Mouse (Mus musculus): Measurements from ENCODE around the gene Atp2b2. TPM values are rescaled to one million over a fixed set of nuclear protein-coding genes. Genes with fewer than 3 reads are reported as not detected.

Gene Atp2b2
- total RNA-seq, 4 experiments from 2014 or later = 288 to 357 (median 324) TPM

GRCm38 (mm10) chr6:113799915-113800314 is 242.5 kb downstream of the Atp2b2 start:
- no peak for DNase-seq (ENCODE audit: low spot score in 2 of 2)

DNA sequence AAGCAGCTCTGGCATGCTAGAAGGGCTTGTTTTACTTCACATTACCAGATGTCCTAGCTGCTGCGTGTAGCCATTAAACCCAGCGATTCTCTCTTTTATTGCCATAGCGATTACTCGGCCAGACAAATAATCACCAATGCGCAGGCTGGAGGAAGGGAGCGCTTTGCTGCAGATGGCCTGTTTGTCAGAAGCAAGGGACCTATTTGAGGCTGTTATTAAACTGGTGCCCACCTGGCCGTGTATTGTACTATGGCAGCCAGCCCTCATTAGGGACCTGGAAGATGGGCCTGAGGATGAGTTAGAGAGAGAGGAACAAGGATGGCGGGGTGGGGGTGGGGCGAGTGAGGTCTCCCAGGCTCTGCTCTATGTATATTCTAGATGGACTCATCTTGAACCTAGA is 243.1 kb downstream of the Atp2b2 start:
- no peak for DNase-seq (ENCODE audit: low spot score in 2 of 2)

DNA sequence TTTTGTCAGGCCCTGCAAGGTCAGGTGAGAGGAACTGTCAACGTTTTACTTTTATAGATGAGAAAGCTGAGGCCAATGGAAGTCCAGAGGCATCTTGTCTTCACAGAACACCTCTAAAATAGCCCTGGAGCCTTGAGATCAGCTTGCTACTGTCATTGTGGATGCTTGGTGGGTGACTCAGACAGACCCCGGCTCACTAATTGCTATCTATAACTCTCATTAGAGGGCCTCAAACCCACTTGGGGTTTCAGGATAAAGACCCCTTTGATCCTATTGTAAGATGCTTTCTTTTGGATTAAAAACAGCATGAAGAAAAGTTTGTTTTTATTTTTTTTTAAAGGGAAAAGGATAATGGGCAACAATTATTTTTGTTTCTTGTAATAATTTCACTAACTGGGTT is 243.5 kb downstream of the Atp2b2 start:
- no peak for DNase-seq (ENCODE audit: low spot score in 2 of 2)

DNA sequence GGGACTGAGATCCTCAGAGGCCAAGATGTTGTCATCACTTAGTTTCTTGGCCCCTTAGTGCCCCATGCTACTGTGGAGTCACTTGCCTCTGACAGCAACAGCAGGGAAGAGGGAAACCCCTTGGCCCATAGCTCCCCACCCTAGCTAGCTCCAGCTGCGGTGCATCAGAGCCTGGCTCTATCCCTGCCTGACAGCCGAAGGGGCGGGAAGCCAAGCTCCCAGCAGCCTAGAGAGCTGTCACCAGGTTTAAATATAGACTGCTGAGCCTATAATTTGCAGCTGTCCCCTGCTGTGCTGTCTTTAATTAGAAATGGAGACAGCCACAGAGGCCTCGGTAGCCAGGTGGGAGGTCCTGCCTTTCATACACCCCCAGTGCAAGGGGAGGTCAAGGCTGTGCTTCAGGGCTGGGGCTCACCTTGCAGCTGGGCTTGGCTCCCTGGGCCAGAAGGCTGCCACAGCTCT is 247.1 kb downstream of the Atp2b2 start:
- DNase-seq (ENCODE audit: low spot score in 2 of 2) = no peak

DNA sequence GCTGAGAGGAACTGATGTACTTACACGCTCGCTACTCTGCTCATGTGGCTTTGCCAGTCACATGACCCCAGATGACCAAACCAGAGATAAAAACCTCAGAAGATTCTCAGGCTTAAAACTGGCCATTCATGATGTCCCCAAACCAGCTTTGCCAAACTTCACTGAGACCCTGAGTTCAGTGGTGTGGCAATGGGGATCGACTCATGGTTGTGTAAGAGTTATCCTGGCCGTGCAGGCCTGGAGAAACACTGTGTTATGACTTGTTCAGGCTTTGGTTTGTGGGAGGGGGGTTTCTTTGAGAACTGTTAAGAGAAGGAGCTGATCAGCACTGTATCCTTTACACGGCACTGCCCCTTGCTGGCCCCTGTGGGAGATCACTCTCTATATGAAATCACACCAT is 250.0 kb downstream of the Atp2b2 start:
- DNase-seq (ENCODE audit: low spot score in 2 of 2) = no peak

DNA sequence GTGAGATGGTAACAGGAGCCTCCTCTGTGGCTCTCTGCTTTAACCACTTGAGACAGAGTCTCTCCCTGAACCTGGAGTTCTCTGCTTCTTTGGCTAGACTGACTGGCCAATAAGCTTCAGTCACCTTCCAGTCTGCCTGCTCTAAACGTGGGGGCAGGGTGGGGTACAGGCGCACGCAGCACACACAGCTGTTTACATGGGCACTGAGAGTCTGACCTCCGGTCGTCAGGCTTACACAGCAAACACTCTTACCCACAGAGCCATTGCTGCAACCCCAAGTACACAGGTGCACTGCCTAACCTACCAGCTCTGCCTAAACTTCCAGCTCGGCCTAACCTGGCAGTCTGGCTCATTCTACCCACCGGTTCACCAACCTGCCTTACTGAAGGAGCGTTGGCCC is 251.4 kb downstream of the Atp2b2 start:
- DNase-seq (ENCODE audit: low spot score in 2 of 2) = no peak

- no peak for DNase-seq (ENCODE audit: low spot score in 2 of 2)
Measured at GRCm38 (mm10) chr6:113787459-113787968, 254.9 kb downstream of the Atp2b2 start.

DNA sequence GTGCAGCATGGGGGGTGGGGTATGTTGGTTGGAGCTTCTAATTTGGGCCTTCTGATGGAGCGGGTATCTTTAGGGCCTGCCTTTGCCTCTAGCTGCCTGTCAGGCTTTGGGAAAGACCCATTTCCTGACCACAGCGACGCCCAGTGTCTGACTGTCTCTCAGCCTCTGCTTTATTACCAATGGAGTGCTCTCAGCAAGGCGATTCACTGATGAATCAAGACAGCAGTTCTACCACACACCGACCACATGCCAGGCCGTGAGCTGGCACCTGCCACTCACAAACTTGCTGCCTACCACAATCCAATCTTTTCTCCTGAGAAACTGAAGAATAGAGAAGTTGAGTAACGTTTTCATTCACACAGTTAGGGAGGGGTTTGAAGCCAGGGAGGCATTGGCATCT is 256.8 kb downstream of the Atp2b2 start:
- no peak for DNase-seq (ENCODE audit: low spot score in 2 of 2)

- no peak for DNase-seq (ENCODE audit: low spot score in 2 of 2)
Measured at GRCm38 (mm10) chr6:113778229-113778753, 264.1 kb downstream of the Atp2b2 start.

DNA sequence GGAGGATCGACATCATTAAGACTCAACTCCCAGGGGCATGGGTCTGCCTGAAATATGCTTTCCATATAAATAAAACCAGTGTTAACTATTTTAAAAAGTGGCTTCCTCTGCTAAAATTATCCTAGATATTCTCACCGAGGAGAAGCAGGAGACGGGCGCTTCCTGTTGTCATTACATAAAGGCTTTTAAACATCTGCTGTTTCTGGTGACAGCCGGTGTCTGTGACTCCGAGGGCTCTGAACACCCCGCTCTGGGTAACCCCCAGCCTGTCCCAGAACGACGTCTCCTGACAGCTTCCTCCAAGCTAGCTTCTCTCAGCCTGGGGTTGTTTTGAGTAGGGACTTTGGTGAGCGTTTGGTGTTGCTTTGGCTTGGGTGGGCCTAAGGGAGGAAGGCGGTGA is 273.6 kb downstream of the Atp2b2 start:
- peak in 1 of 2 experiments; percentile 34 for DNase-seq (ENCODE audit: low spot score in 2 of 2)

- peak in 1 of 2 experiments; percentile 56 for DNase-seq (ENCODE audit: low spot score in 2 of 2)
Measured at GRCm38 (mm10) chr6:113761644-113762043, 280.8 kb downstream of the Atp2b2 start.

DNA sequence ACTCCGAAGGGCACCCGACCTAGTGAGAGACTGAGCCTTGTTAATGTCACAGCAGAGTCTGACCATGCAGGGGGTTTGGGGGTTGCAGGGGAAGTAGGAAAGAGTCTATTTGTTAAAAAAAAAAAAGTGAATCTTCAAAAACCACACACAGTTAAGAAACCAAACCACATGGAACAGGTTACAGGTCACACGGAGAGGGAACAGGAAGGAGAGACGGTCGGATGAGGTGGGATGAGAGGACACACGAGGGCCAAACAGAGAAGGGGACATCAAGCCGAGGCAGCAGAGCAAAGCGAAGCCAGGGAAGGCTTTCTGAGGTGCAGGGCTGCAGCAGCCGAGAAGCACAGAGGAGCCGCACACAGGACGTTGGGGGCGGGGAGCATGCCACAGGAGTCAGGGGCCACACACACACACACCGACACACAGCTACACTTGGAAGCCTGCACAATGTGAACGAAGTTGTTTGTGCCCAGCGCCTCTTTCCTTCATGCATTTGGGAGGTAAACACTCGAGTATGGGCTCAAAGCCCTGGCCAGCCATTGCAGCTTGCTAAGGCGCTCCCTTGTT is 293.2 kb downstream of the Atp2b2 start:
- no peak for DNase-seq (ENCODE audit: low spot score in 2 of 2)

- DNase-seq (ENCODE audit: low spot score in 2 of 2) = no peak
Measured at GRCm38 (mm10) chr6:113748351-113748750, 294.1 kb downstream of the Atp2b2 start.

DNA sequence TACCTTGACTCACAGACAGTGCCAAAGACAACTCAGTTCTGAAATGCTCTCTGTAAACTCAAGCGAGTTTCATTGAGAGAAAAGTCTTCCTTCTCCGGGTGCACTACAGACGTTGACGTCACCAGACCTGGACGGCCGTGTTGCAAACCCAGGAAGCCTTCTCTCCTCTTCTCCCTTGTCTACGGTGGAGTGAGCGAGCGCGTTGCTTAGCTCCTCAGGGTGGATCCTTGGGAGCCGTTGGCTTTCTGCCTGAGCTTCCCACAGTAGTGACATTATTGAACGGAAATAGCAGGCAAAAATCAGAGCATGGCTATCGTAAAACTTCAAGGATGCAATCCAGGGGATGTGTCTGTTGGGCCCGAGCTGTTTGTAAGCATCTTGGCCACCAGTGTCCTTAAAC is 295.1 kb downstream of the Atp2b2 start:
- DNase-seq (ENCODE audit: low spot score in 2 of 2) = no peak

DNA sequence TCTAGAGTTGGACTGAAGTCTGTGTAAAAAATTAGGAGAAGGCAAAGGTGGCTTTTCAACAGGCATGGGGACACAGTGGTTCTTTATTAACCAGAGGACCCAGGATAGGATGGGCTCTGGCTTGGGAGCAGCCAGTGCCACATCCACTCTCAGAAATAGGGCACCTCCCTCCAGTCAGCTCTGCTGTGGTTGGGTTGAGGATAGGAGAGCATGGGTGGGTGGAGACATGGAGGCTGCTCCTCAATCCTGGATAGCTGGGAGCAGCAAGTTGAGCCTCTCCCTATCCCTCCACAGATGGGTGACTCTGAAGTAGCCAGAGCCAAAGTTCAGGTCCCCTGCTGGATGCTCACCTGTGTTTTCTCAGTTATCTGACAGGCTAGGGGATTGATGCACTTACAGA is 297.3 kb downstream of the Atp2b2 start:
- DNase-seq (ENCODE audit: low spot score in 2 of 2) = no peak

DNA sequence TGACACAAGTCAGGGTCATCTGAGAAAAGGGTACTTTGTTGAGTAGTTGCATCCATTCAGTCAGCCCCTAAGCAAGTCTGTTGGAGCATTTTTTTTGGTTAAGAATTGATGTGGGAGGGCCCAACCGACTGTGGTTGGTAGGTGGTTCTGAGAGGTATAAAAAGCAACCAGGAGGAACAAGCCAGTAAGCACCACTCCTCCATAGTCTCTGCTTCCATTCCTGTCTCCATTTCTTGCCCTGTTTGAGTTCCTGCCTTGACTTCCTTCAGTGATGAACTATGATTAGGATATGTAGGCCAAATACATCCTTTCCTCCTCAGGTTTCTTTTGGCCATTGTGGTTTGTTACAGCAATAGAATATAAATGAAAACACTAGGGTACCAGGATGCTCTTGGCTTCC is 299.3 kb downstream of the Atp2b2 start:
- no peak for DNase-seq (ENCODE audit: low spot score in 2 of 2)

GRCm38 (mm10) chr6:113742321-113742720 is 300.1 kb downstream of the Atp2b2 start:
- DNase-seq (ENCODE audit: low spot score in 2 of 2) = no peak

DNA sequence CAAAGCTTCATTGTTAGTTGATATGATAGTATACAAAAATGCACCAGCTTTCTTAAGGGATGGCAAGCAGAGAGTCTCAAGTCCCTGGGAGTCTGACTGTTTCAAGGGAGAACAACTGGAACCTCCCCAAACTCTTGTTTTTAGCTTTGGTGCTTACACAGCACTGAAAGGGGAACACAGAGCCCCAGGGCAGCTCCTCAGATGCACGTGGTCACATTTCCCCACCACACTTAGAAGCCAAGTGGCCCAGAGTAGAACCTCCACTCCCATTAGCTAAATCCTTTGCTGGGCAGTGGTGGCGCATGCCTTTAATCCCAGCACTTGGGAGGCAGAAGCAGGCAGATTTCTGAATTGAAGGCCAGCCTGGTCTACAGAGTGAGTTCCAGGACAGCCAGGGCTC is 301.0 kb downstream of the Atp2b2 start:
- no peak for DNase-seq (ENCODE audit: low spot score in 2 of 2)

DNA sequence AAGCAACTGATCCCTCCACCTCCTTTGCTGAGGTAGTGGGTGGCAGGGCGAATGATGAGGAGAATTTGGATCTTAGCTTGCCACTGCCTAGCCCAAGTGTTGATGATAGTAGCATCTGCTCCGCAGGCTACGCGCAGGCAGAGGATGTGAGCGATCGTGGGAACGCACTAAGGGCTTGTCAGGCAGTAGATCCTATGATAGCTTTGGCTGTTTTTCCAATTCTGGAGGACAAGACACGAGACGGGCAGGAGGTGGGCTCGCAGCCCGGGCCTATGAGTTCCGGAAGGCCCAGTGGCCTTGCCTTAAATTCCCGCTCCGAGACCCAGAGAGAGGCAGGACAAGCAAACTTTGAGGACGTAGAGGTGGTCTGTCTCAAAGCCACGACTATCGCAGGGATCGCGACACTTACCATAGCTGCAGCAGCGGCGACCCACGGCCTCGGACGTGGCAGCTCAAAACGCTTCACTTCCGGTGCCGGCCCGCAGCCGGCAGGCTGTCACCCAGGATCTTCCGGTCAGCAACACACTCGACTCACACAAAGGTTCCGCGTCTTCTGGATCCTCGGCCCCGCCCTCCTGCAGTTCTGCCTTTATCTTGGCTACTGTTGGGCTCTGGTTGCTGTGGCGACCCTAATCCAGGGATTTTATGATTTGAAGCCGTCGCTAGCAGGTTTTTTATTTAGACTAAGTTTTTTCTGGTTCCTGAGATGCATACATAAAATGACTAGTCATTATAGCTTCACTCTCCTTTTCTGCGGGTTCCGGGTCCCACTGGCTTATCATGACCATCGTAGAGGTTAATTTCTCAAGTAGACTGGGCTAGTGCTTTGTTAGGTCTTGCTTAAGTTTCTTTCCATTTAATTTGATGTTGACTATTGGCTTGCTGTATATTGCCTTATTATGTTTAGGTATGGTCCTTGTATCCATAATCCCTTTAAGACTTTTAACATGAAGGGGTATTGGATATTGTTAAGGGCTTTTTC is 301.9 kb downstream of the Atp2b2 start, which contains the start of gene Sec13:
Gene Sec13, minus strand, starts transcription at position 508 of the 982 bp plus-strand sequence.
- DNase-seq (ENCODE audit: low spot score in 2 of 2) = peak; percentile 68 to 87

- no peak for DNase-seq (ENCODE audit: low spot score in 2 of 2)
Measured at GRCm38 (mm10) chr6:113737318-113738046, 304.9 kb downstream of the Atp2b2 start.

GRCm38 (mm10) chr6:113731296-113731695 is 311.1 kb downstream of the Atp2b2 start:
- DNase-seq (ENCODE audit: low spot score in 2 of 2) = no peak

Data from layer of hippocampus, adult 8-10 months (tissue).